Mouse (Mus musculus) gonadal fat pad, adult 2 months (tissue): ENCODE data around the gene Ifitm3. TPM values are rescaled to one million over a fixed set of nuclear protein-coding genes. Genes with fewer than 3 reads are reported as not detected.
A peak's percentile ranks its signal among the peaks of the same experiment; 100 is the strongest.
"Not testable (repeated sequence)": the region's sequence is repeated elsewhere in the genome, so short reads cannot be mapped to it uniquely, and the experiment has no call there.

ENCODE experiments used
- DNase-seq: peaks from one replicate; pipeline ENCODE4 v3.0.0-alpha.2; 2012; ENCODE audit warnings: low read depth
- polyA plus RNA-seq: library from polyadenylated mRNA; depleted of rRNA; stranded (reverse); fragments of >200 nt; gene quantifications from 2 replicates; pipeline ENCODE4 v1.2.3, GENCODE M21; 2012; rRNA removed

The Ifitm3 gene
- 421 and 433 TPM in 2 replicates for polyA plus RNA-seq

DNA sequence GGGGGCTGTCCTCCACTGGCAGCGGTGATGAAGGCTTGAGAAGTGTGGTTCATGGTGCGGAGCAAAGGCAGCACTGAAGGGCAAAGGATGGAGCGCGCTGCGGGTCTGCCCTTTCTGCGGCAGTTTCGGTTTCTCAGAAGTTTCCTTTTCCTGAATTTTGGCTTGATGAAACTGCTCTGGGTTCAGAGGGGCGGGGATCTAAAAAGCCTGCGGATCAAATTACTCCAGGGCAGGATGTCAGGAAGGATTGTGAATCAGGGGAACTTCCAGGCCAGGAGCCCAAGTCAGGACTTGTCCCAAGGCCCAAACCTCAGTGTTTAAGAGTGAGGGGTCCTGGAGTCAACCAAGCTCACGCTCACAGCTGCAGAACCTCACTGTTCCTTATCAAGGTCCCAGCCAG, at the start of gene Ifitm3:
TSS of gene Ifitm3 (minus strand) at position 178 of the 400 bp plus-strand sequence.
- no peak for DNase-seq

DNA sequence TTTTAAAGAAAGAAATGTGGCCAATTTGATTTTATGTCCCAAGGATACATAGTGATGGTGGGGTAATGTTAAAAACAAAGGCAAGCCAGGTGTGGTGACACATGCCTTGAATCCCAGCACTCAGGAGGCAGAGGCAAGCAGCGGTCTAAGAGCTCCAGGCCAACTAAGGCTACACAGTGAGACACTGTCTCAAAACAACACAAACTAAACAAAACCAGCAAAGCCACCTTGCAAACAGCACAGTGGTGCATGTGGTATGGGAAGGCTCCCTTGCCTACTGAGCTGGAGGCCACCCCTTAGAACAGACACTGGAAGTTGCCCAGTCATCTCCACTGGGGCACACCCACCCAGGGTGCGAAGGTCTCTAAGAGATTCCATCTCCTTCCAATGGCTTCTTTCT, 49.4 kb upstream of the Ifitm3 start:
- no peak for DNase-seq

GRCm38 (mm10) chr7:141058601-141059341, 48.2 kb upstream of the Ifitm3 start:
- DNase-seq = no peak

GRCm38 (mm10) chr7:141057541-141057940, 47.0 kb upstream of the Ifitm3 start:
- DNase-seq = no peak

DNA sequence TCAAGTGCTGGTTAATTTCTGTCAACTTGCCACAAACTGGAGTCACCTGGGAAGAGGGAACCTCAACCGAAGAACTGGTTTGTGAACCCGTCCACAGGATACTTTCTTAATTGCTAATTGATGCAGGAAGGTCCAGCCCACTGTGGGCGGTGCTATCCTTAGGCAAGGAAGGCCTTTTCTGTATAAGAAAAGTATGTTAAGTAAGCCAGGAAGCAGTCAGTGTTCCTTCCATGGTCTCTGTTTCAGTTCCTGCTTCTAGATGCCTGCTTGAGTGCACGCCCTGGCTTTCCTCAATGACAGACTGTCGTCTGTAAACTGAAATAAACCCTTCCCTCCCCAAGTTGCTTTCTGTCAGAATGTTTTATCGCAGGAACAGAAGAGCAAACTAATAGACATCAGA, 46.4 kb upstream of the Ifitm3 start:
- DNase-seq = no peak

GRCm38 (mm10) chr7:141055785-141056184, 45.2 kb upstream of the Ifitm3 start:
- DNase-seq = no peak

DNA sequence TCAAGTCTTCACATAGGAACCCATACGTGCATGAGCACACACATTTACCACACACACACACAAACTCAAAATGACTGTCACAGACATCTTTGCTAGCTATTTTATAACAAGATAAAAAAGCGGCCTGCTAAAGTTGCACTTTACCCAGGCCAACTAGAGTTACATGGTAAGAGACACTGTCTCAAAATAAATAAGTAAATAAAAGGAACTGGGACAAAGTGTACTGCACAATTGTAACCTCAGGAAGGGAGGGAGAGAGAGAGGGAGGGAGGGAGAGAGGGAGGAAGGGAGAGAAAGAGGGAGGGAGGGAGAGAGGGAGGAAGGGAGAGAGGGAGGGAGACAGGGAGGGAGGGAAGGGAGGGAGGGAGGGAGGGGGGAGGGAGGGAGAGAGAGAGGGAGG, 41.9 kb upstream of the Ifitm3 start:
- no peak for DNase-seq

- no peak for DNase-seq
Observed at GRCm38 (mm10) chr7:141052016-141052415, 41.4 kb upstream of the Ifitm3 start.

GRCm38 (mm10) chr7:141051060-141051685, 40.6 kb upstream of the Ifitm3 start:
- no peak for DNase-seq

GRCm38 (mm10) chr7:141049326-141049725, 38.8 kb upstream of the Ifitm3 start:
- DNase-seq = peak; percentile 50

DNA sequence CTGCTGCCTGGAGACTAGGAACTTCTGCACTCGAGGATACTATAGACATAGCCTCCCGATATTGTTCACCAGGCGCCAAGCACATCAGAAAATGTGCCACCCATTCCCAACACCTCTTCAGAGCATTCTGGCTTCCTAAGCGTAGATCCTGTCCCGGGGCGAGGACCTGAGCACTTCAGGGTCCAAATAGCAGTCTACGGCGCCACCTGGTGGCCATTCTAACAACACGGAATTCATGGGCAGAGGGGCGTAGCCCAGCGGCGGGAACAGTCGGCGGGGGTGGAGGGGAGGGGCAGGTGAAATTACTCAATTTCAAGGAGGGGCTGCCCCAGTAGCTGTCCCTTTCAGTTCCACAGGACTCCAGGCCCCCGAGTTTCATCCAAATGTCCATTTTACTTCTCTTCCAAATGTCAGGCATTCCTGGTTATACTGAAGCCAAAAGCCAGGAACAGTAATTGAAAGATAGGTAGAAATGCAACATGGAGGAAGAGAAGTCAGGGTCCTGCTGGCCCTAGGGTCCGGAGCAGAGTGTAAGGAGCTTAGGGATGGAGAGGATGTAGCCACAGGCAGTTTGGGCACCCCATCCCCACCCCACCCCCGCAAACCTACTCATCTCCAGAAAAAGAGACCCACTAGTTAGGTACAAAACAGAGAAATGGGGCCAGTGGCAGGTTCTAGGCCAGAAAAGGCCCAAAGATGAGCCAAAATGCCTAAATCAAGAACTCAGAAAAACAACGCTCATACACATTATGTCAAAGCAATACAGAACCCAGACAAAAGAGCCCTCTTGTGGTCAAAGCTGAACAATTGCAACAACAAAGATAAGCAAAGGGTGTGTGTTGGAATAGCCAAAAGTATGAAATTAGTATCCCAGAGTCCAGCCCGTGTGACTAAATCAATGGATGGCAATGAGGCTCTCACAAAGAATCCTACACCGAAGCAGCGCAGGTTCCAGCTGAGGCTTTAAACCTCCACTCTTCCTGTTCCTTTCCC, 38.0 kb upstream of the Ifitm3 start:
- DNase-seq = peak; percentile 69

GRCm38 (mm10) chr7:141047581-141048225, 37.1 kb upstream of the Ifitm3 start:
- DNase-seq = peak; percentile 58

DNA sequence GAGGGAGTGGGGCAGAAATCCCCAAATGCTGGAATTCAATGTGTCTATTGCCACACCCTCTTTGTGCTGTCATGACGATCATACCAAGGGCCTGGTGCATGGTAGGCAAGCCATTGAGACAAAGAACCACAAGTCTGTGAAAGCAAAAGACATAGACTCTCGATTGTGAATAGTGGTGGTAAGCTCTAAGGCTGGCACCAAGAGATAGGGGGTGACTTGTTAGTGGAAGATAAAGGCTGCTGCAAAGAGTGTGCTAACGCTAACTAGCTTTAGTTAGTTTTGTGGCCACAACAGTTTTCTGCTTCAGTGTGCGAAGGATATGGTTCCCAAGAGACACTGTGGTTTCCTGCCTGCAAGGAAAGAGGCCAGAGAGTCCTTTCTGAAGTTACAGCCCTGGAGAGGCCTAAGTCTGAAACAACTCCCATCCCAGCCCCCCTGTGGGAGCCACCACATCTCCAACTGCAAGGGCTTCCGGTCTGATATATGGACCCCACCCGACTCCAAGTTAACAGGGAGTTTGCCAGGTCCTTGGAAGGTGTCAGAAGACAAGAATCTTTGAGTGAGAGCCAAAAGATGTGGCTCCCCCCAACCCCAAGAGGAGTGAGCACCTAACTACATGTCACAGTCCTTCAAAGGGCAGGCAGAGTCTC, 36.5 kb upstream of the Ifitm3 start:
- DNase-seq = no peak

GRCm38 (mm10) chr7:141042539-141042938, 32.0 kb upstream of the Ifitm3 start:
- peak; percentile 65 for DNase-seq

- DNase-seq = peak; percentile 63
Observed at GRCm38 (mm10) chr7:141041661-141042060, 31.1 kb upstream of the Ifitm3 start.

DNA sequence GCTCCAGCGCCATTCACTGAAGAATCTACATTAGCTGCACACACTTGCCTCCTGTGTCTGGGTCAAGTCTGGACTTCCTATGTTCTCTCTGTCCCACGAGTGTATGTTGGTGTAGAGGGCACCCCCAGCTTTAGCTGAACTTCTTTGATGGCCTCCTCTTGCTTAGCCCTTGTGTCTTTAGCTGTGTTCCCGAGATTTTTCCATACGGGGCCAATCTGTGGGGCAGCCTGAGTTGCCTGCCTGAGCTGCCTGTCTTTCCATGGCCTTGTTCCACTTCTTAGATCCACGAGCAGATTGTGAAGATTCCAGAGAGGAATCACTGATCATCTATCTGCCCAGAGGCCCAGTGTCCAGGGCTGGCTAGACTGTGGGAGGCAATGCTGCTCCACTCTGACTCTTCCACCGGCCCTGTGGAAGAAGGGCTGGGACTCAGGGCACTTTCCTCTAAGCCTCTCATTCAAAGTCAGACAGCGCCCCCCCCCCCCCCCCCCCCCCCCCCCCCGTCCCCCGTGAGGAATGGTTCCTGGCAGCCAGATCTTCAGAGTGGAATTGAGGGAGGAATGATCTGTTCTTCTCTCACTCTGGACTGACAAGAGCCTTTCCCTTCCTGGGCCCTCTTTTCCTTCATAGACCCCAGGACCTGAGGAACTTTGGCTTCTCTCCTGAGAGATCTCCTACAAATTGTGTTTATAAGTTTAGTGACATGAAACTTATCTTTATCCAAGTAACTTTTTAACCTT, 30.5 kb upstream of the Ifitm3 start:
- DNase-seq = no peak

DNA sequence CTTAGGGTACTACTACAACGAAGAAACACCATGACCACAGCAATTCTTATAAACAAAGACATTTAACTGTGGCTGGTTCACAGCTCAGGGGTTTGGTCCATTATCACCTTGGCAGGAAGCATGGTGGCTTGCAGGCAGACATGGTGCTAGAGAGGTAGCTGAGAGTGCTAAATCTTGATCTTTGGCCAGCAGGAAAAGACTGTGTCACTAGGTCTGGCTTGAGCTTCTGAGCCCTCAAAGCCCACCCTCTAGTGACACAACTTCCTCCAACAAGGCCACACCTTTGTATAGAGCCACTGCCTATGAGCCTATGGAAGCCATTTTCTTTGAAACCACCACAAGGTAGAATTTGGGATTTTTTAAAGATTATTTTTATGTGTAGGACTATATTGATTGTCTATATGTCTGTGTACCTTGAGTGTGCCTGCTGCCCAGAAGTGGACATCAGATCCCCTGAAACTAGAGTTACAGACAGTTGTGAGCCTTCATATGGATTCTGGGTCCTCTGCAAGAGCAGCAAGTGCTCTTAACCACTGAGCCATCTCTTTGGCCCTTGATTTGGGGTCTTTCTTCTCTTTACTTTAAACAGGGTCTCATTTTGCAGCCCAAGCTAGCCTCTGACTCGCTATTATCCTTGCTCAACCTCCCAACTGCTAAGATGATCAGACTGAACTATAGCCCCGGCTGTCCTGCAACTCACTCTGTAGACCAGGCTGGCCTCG, 29.0 kb upstream of the Ifitm3 start:
- no peak for DNase-seq

DNA sequence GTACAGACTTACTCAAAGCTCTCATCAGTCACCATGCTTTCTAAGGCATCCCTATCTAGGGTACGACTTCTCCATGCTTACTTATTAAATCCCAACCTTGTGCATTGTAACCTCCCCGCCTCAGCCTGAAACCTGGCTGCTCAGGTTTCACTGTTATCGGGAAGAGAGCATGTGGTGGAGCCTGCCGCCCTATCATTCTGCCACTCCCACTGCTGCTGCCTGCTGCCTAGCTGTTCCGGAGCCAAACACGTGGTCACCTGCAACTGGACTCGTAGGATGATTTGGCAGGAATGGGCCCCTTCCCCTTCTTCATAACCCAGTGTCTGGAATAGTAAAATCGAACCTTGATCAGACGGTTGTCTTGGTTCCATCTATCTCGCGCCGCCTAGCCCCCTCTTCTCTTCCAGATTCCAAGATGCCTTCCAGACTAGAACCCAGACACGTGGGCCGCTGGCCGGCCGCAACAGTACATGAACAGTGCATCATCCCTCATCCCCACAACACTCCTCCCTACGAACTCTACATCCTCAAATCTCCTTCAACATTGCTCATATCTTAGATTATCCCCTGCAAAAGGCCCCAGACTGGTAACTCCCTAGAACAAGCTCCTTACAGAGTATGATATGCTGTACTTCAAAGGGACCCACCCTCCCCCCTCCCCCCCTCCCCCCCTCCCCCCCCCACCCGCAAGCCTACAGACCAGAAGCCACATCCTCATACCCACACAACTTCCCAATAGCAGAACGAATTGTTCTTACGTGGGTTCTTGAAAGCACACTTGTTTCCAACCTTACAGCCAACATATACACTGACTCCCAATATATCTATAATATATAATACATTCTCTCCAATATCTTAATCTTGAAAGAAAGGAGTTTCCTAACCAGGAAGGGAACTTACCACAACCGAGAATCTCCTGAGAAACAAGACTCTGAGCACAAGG, 27.8 kb upstream of the Ifitm3 start:
- no peak for DNase-seq

DNA sequence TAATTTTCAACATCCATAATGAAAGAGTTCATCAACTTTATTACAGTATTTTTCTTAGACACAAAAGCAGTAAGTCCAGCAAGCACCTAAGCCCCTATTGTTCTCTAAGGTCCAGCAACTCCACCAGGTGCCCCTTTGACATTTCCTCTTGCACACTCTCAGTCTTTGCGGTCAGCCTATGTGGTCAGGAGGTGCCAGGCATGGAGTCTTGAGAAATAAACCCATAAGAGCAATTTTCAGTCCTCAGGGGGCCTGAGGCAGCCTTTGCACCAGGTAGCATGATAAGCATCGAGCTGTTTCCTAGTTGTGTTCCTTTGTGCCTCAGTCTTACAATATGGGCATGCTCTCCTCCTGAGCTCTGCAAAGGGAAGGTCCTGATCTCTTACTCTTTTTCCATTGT, 26.1 kb upstream of the Ifitm3 start:
- DNase-seq = not testable (repeated sequence)
